Mouse (Mus musculus): ENCODE results near the gene Arid3a. TPM values are rescaled to one million over a fixed set of nuclear protein-coding genes. Genes with fewer than 3 reads are reported as not detected.
A peak's percentile ranks its signal among the peaks of the same experiment; 100 is the strongest.

Arid3a gene
- polyA plus RNA-seq, 1 experiment from 2014 or later = 5.4 TPM

GRCm38 (mm10) chr10:79985334-79986231 lies 58.7 kb downstream of the Arid3a start:
- H3K4me1 ChIP-seq (ENCODE audit: insufficient read depth) = peaks cover 32% of the 10 kb centered on the region

GRCm38 (mm10) chr10:79986232-79986878 lies 59.5 kb downstream of the Arid3a start:
- peak overlapping the region; percentile 99 for H3K27ac ChIP-seq (ENCODE audit: low read depth)
- 16% methylated on average over 6 of the region's 6 CpGs for WGBS
- H3K27me3 ChIP-seq (ENCODE audit: insufficient read depth, low read length) = no peaks in the 10 kb centered on the region
- peaks cover 32% of the 10 kb centered on the region for H3K4me1 ChIP-seq (ENCODE audit: insufficient read depth)
- H3K9me3 ChIP-seq (ENCODE audit: low read depth, low read length) = 0 out of 2 replicates have a peak, but pooled peaks cover under 1% of the 10 kb centered on the region
- H3K4me3 ChIP-seq (ENCODE audit: low read depth, low read length) = peak overlapping the region; percentile 85
- DNase-seq (peak; percentile 45), ATAC-seq (ENCODE audit: insufficient read depth) (no peak)
- H3K4me2 ChIP-seq = peak overlapping the region; percentile 76
- H3K36me3 ChIP-seq (ENCODE audit: insufficient read depth) = peaks cover 11% of the 10 kb centered on the region; the same call in 1 of the 2 replicates
- TF ChIP-seq CTCF (IDR thresholded peaks at IDR 0.05; ENCODE audit: low read depth) = no peak
- H3K9ac ChIP-seq = peak overlapping the region; percentile 65

More at GRCm38 (mm10) chr10:79985334-79986231, 58.7 kb downstream of the Arid3a start:
- DNase-seq (peak; percentile 72), ATAC-seq (ENCODE audit: insufficient read depth) (no peak)
- H3K4me3 ChIP-seq (ENCODE audit: low read depth, low read length) = peak overlapping the region; percentile 85
- TF ChIP-seq CTCF (IDR thresholded peaks at IDR 0.05; ENCODE audit: low read depth) = no peak
- H3K9ac ChIP-seq = peak overlapping the region; percentile 65
- H3K27me3 ChIP-seq (ENCODE audit: insufficient read depth, low read length) = no peaks in the 10 kb centered on the region
- WGBS = 3% methylated on average over 35 of the region's 35 CpGs
- peak overlapping the region; percentile 76 for H3K4me2 ChIP-seq
- H3K9me3 ChIP-seq (ENCODE audit: low read depth, low read length) = no peaks in the 10 kb centered on the region
- H3K36me3 ChIP-seq (ENCODE audit: insufficient read depth) = peaks cover 12% of the 10 kb centered on the region; the same call in 1 of the 2 replicates
- peak overlapping the region; percentile 99 for H3K27ac ChIP-seq (ENCODE audit: low read depth)

- peaks cover 32% of the 10 kb centered on the region for H3K4me1 ChIP-seq (ENCODE audit: insufficient read depth)
- DNase-seq (peak; percentile 94), ATAC-seq (ENCODE audit: insufficient read depth) (no peak)
- 4% methylated on average over 11 of the region's 11 CpGs for WGBS
- peak overlapping the region; percentile 99 for H3K27ac ChIP-seq (ENCODE audit: low read depth)
- peak overlapping the region; percentile 85 for H3K4me3 ChIP-seq (ENCODE audit: low read depth, low read length)
- peak overlapping the region; percentile 76 for H3K4me2 ChIP-seq
- peak; percentile 91 for TF ChIP-seq CTCF (IDR thresholded peaks at IDR 0.05; ENCODE audit: low read depth)
- H3K27me3 ChIP-seq (ENCODE audit: insufficient read depth, low read length) = no peaks in the 10 kb centered on the region
- peaks cover 17% of the 10 kb centered on the region for H3K36me3 ChIP-seq (ENCODE audit: insufficient read depth)
- peaks cover 5% of the 10 kb centered on the region; the same call in 1 of the 2 replicates for H3K9me3 ChIP-seq (ENCODE audit: low read depth, low read length)
- H3K9ac ChIP-seq = 0 out of 2 replicates have a peak overlapping the region, but pooled peaks have one; percentile 65
These were observed 60.1 kb downstream of the Arid3a start for GRCm38 (mm10) chr10:79986963-79987362.

- Histone ChIP-seq H3K9ac (peak overlapping the region; percentile 81), H3K4me2 (peak overlapping the region; percentile 76), H3K4me3 (ENCODE audit: low read depth, low read length) (peak overlapping the region; percentile 85), H3K4me1 (ENCODE audit: insufficient read depth) (peaks cover 27% of the 10 kb centered on the region), H3K27me3 (ENCODE audit: insufficient read depth, low read length) (no peaks in the 10 kb centered on the region), H3K27ac (ENCODE audit: low read depth) (peak overlapping the region; percentile 99), H3K9me3 (ENCODE audit: low read depth, low read length) (peaks cover 5% of the 10 kb centered on the region; the same call in 1 of the 2 replicates), H3K36me3 (ENCODE audit: insufficient read depth) (peaks cover 23% of the 10 kb centered on the region)
- ATAC-seq (ENCODE audit: insufficient read depth) = no peak
- DNase-seq = peak; percentile 29
- 7% methylated on average over 27 of the region's 27 CpGs for WGBS
- TF ChIP-seq CTCF (IDR thresholded peaks at IDR 0.05; ENCODE audit: low read depth) = no peak
These were observed 61.1 kb downstream of the Arid3a start for GRCm38 (mm10) chr10:79987771-79988505.

- TF ChIP-seq CTCF (IDR thresholded peaks at IDR 0.05; ENCODE audit: low read depth) = no peak
- Histone ChIP-seq H3K27me3 (ENCODE audit: insufficient read depth, low read length) (no peaks in the 10 kb centered on the region), H3K9ac (peak within 1 kb of the TSS; percentile 81), H3K27ac (ENCODE audit: low read depth) (peak within 1 kb of the TSS; percentile 99), H3K36me3 (ENCODE audit: insufficient read depth) (peaks cover 31% of the 10 kb centered on the region), H3K4me1 (ENCODE audit: insufficient read depth) (peaks cover 25% of the 10 kb centered on the region), H3K4me2 (peak within 1 kb of the TSS; percentile 76), H3K9me3 (ENCODE audit: low read depth, low read length) (peaks cover 5% of the 10 kb centered on the region; the same call in 1 of the 2 replicates), H3K4me3 (ENCODE audit: low read depth, low read length) (peak within 1 kb of the TSS; percentile 85)
- peak; percentile 16 for ATAC-seq (ENCODE audit: insufficient read depth)
- DNase-seq = peak; percentile 90
- 0% methylated on average over 59 of the region's 59 CpGs for WGBS
These were observed 61.8 kb downstream of the Arid3a start, which contains the start of gene Cnn2 for GRCm38 (mm10) chr10:79988506-79989271. TSS of gene Cnn2 (plus strand) at chr10:79988584.

- Histone ChIP-seq H3K9ac (peak overlapping the region; percentile 81), H3K36me3 (ENCODE audit: insufficient read depth) (peaks cover 37% of the 10 kb centered on the region), H3K9me3 (ENCODE audit: low read depth, low read length) (peaks cover 5% of the 10 kb centered on the region; the same call in 1 of the 2 replicates), H3K27me3 (ENCODE audit: insufficient read depth, low read length) (no peaks in the 10 kb centered on the region), H3K27ac (ENCODE audit: low read depth) (peak overlapping the region; percentile 99), H3K4me2 (peak overlapping the region; percentile 76), H3K4me1 (ENCODE audit: insufficient read depth) (peaks cover 25% of the 10 kb centered on the region), H3K4me3 (ENCODE audit: low read depth, low read length) (peak overlapping the region; percentile 85)
- DNase-seq (no peak), ATAC-seq (ENCODE audit: insufficient read depth) (no peak)
- 29% methylated on average over 8 of the region's 8 CpGs for WGBS
- no peak for TF ChIP-seq CTCF (IDR thresholded peaks at IDR 0.05; ENCODE audit: low read depth)
These were observed 62.5 kb downstream of the Arid3a start for GRCm38 (mm10) chr10:79989272-79989786.
